Mouse (Mus musculus): ENCODE data around the gene Spink4.

DNA sequence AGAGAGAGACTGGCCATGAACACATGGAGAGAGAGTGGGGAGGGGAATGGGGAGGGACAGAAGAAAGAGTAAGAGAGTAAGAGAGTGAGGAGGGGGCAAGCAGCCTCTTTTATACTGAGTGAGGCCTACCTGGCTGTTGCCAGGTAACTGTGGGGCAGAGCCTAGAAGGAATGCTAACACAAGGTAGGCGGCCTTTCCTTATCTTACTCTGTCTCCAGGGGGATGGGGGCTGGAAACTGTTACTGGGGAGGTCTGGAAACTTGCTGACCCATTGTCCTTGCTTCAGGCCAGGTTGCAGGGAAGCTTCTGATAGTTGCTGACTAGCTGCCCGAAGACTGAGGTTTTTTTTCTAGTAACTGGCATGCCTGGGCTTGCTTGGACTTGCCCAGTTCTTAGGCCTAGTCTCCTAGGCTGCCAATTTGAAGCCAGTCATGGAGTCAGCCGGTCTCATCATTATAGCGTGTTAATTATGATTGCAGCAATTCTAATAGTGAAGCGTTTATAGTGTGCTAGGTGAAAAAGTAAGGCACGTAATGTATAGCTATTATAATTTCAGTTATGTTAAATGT, 21.3 kb upstream of the Spink4 start:
- TF ChIP-seq EP300 (IDR thresholded peaks at IDR 0.05; ENCODE audit: low read depth) (no peak), CTCF (IDR thresholded peaks at IDR 0.05; ENCODE audit: low read depth) (no peak)
